Mouse (Mus musculus) thymus, adult 2 months (tissue): ENCODE measurements around the gene Lck.

Source experiments
- CTCF ChIP-seq: fragments of 200-500 bp; IDR thresholded peaks from 2 replicates; pipeline ENCODE4 v1.5.1; 2012; ENCODE audit warnings: mild to moderate bottlenecking, control low read depth, low read length, moderate library complexity, borderline replicate concordance; ENCODE audit not compliant: control insufficient read depth, poor library complexity, insufficient read depth; ENCODE audit errors: extremely low read depth
- POLR2A ChIP-seq: fragments of 200-500 bp; IDR thresholded peaks from 2 replicates; pipeline ENCODE4 v1.6.1; 2012; ENCODE audit warnings: mild to moderate bottlenecking, low read length, control low read depth, moderate library complexity; ENCODE audit not compliant: control insufficient read depth, poor library complexity, insufficient read depth; ENCODE audit errors: extremely low read depth

DNA sequence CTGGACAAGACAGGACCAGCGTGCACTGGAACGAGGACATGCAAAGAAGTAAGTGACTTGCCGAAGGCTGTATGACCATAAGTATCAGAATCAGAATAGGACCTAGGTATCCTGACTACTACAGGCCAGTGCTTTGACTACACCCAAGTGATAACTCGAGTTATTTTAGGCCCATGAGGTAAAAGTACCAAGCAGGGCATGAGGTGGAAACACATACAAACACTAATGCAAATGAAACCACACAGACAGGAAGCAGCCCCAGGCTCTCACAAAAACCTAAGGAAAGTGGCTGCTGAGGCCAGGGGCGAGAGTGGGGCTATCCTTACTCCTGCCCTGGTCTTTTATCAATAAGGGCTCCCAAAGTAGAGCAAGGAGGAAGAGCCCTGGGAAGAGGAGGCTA lies 48.1 kb downstream of the Lck start:
- TF ChIP-seq CTCF (no peak), POLR2A (no peak)
